Mouse (Mus musculus) E14TG2a.4 (cell line): ENCODE measurements around the gene Cox15.

ENCODE experiments used
- CTCF ChIP-seq: conservative IDR thresholded peaks from 2 replicates; pipeline ENCODE4 v1.5.1; 2014; ENCODE audit warnings: low read length
- NANOG ChIP-seq: IDR thresholded peaks from 2 replicates; pipeline ENCODE4 v1.6.1; 2014; ENCODE audit warnings: borderline replicate concordance, low read length, mixed read lengths
- POU5F1 ChIP-seq: IDR thresholded peaks from 2 replicates; pipeline ENCODE4 v1.6.1; 2014; ENCODE audit warnings: low read length, borderline replicate concordance

DNA sequence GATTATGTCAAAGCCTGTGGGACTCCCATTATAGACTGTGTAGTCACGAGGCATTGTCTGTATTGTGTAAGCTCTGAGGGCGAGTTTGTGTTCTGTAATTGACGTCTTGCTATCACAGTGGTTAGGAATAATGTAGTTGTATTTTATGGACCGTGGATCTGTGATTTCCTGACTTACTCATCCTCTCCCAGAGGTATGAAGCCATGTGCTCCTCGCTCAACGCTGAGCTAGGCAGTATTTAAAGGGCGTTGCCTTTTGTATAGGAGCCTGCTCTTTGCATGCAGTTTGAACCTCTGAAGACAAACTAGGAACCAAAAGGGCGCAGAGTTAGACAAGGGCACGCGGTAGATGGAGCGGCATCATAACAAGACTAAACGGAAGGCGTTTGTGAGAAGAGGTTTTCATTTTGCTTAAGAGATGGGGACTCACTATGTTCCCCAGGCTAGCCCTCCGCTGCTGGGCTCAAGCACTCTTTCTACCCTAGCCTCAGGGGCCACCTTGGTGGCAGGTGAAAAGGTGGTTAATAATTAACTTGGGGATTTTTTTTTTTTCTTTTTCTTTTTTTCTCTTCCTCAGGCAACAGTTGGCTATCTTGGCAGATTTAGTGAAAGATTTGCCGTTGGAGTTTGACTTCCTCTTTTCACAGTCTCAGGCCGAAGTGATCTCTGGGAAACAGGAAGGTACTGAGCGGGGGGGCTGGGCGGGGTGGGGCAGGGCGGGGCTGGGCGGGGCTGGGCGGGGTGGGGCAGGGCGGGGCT is 41.5 kb downstream of the Cox15 start:
- no peak for TF ChIP-seq CTCF
- no peak for TF ChIP-seq POU5F1
- TF ChIP-seq NANOG = no peak
